Mouse (Mus musculus) forebrain, embryonic 11.5 days (tissue): ENCODE data around the gene Ptprn2. TPM values are rescaled to one million over a fixed set of nuclear protein-coding genes. Genes with fewer than 3 reads are reported as not detected.
A peak's percentile ranks its signal among the peaks of the same experiment; 100 is the strongest.

Experiments
- ATAC-seq: fragments of 200-750 bp; cut with Nextera tagmentation; replicated peaks from 2 replicates; pipeline ENCODE4 v1.8.0; 2017; ENCODE audit warnings: moderate TSS enrichment; ENCODE audit not compliant: low FRiP score
- DNase-seq: peaks from one replicate; pipeline ENCODE4 v3.0.0-alpha.2; 2017; ENCODE audit warnings: low spot score
- H3K27ac ChIP-seq: fragments of 300-500 bp; sonication (generic); 2 replicates; pipeline ENCODE4 v1.5.1; 2014; ENCODE audit warnings: low read depth, low read length
- H3K27me3 ChIP-seq: fragments of 300-500 bp; sonication (generic); 2 replicates; pipeline ENCODE4 v1.6.1; 2014; ENCODE audit warnings: mild to moderate bottlenecking, low read length, mixed read lengths; ENCODE audit not compliant: control insufficient read depth, insufficient read depth
- H3K36me3 ChIP-seq: fragments of 300-500 bp; sonication (generic); 2 replicates; pipeline ENCODE4 v1.6.1; 2014; ENCODE audit warnings: mild to moderate bottlenecking, low read length, moderate library complexity, mixed read lengths; ENCODE audit not compliant: control insufficient read depth, insufficient read depth
- H3K4me1 ChIP-seq: fragments of 300-500 bp; sonication (generic); replicated peaks from 2 replicates; pipeline ENCODE4 v1.6.1; 2014; ENCODE audit warnings: low read length, mixed read lengths; ENCODE audit not compliant: control insufficient read depth, insufficient read depth
- H3K4me2 ChIP-seq: fragments of 300-500 bp; sonication (generic); 2 replicates; pipeline ENCODE4 v1.6.1; 2014; ENCODE audit warnings: low read depth, mild to moderate bottlenecking, low read length, moderate library complexity, mixed read lengths; ENCODE audit not compliant: severe bottlenecking
- H3K4me3 ChIP-seq: fragments of 300-500 bp; sonication (generic); 2 replicates; pipeline ENCODE4 v1.5.1; 2014; ENCODE audit warnings: low read depth, low read length
- H3K9ac ChIP-seq: fragments of 300-500 bp; sonication (generic); 2 replicates; pipeline ENCODE4 v1.6.1; 2014; ENCODE audit warnings: low read length
- H3K9me3 ChIP-seq: fragments of 300-500 bp; sonication (generic); 2 replicates; pipeline ENCODE4 v1.6.1; 2016; ENCODE audit warnings: low read length, mixed read lengths; ENCODE audit not compliant: control insufficient read depth
- WGBS: fragments of 180-500 bp; shearing (Covaris S2); extraction: QIAGEN DNeasy Blood & Tissue Kit; methylation state at CpG from one replicate; pipeline ENCODE4 v1.1.7; 2014; 5-methylcytosine and 5-hydroxymethylcytosine counted together
- polyA plus RNA-seq: library from polyadenylated mRNA; unstranded; fragments of >200 nt; fragmentation: Nextera tagmentation; extraction: Ambion mirVana; gene quantifications from 2 replicates; pipeline ENCODE4 v1.2.1, GENCODE M21; 2014

Gene Ptprn2
- polyA plus RNA-seq, 1 experiment from 2014 or later = 6.8 TPM

DNA sequence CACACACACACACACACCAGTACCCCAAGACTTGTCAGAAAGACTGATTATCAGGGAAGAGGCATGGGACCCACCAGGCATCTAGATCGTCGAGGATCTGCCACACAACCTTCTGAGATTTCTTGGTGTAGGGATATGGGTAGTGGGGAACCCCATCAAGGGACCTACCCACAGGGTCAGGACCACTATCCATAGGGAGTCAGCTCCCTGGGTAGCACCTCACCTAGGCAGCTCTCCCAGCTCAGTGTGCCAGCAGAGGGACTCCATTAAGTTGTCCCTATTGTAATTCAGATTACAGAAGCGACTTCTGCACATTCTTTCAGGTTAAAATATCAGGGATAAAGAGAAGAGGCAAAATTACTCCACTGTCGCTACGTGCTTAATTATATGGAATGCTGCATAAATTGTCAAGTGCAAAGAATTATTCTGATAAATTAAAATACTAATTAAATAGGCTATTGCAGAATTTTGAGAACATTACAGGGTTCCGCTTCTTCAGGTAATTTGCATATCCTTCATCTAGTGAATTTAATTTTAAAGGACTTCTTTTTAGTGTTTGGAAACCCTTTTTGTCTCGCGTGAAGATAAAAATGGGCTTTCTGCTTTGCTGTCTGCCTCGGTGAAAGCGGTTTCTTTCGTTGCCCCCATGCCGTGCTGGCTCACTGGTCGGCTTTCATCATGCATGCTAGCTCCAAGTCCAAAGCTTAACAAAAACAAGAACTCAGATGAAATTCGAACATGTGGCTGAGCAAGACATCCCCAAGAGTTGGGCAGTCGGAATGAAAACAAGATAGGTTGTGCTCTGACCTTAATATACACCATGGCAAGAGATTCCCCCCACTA lies 531.5 kb downstream of the Ptprn2 start:
- Histone ChIP-seq H3K9ac (no peak overlapping the region), H3K4me3 (no peak overlapping the region), H3K27me3 (no peaks in the 10 kb centered on the region), H3K4me1 (peaks cover 2% of the 10 kb centered on the region; the same call in 1 of the 2 replicates), H3K9me3 (no peaks in the 10 kb centered on the region), H3K27ac (no peak overlapping the region), H3K4me2 (no peak overlapping the region), H3K36me3 (no peaks in the 10 kb centered on the region)
- peak; percentile 18; the same call in 1 of the 2 replicates for ATAC-seq
- DNase-seq = no peak
- WGBS = 59% methylated on average over 15 of the region's 15 CpGs

DNA sequence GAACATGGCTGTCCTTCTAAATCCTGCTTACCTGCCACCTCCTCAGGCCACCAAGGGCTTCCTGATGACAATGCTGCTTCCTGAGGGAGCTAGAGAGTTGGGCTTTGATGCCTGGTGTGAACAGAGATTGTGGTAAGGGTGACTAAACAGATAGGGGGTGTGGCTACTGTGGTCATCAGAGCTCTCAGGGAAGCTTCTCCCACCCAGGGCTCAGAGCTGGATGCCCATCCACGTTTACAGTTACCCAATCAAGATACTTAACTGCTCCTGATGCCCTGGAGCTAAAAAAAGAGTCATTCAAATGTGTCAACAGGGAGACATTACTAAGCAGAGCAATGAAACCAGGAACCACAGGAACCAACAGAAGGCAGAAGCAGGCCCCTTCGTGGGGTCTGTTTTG lies 532.4 kb downstream of the Ptprn2 start:
- no peak for DNase-seq

DNA sequence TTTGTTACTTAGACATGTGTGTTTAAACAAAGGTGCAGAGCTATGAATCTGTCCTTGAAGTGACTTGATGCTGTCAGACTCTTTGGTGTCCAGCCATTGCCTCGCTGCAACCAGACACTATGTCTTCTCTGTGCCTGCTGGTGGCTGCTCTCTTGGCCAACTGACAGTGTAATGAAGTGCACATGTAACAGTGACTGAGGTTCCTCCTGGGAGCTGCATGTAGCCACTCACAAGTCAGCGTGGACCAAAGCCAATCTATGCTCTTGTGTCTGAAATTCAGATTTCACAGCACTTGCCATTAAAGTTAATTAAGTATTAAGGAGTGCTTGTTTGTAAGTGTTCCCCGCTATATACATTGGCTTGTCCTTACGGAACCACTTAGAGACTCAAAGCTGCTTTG lies 537.7 kb downstream of the Ptprn2 start:
- H3K4me1 ChIP-seq = peaks cover 2% of the 10 kb centered on the region; the same call in 1 of the 2 replicates
- ATAC-seq (no peak), DNase-seq (no peak)
- no peak overlapping the region for H3K27ac ChIP-seq
- H3K9ac ChIP-seq = no peak overlapping the region
- no peaks in the 10 kb centered on the region for H3K36me3 ChIP-seq
- no peak overlapping the region for H3K4me2 ChIP-seq
- H3K27me3 ChIP-seq = no peaks in the 10 kb centered on the region
- H3K4me3 ChIP-seq = no peak overlapping the region
- H3K9me3 ChIP-seq = no peaks in the 10 kb centered on the region
- WGBS = 88% methylated on average over 4 of the region's 4 CpGs

More for the DNA sequence above, 532.4 kb downstream of the Ptprn2 start:
- Histone ChIP-seq H3K9ac (no peak overlapping the region), H3K27ac (no peak overlapping the region), H3K27me3 (no peaks in the 10 kb centered on the region), H3K4me3 (no peak overlapping the region), H3K9me3 (no peaks in the 10 kb centered on the region), H3K36me3 (no peaks in the 10 kb centered on the region), H3K4me1 (peaks cover 2% of the 10 kb centered on the region; the same call in 1 of the 2 replicates), H3K4me2 (no peak overlapping the region)
- no peak for ATAC-seq
- 18% methylated on average over 2 of the region's 2 CpGs for WGBS

DNA sequence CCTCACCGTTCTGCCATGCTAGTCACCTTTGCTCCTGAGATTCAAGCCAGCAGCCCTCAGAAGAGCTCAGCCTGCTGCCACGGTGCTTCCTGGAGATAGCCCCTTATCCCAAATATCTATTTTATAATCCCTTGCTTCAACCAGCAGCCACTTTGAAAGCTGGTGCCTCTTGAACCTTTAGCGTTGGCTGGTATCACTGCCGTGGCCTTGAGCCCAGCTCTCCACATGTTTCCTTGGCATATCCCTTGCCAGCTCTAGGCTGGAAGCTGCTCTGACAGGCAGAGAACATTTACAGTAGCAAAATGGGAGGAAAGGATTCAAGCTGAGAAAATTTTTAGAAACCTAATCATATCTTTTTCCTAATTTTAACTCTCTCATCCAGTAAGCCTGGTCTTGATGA lies 539.4 kb downstream of the Ptprn2 start:
- H3K27me3 ChIP-seq = no peaks in the 10 kb centered on the region
- H3K27ac ChIP-seq = no peak overlapping the region
- DNase-seq (no peak), ATAC-seq (no peak)
- H3K4me1 ChIP-seq = peaks cover 6% of the 10 kb centered on the region
- H3K9ac ChIP-seq = no peak overlapping the region
- WGBS = 90% methylated on average over 4 of the region's 4 CpGs
- no peak overlapping the region for H3K4me2 ChIP-seq
- H3K4me3 ChIP-seq = no peak overlapping the region
- no peaks in the 10 kb centered on the region for H3K9me3 ChIP-seq
- no peaks in the 10 kb centered on the region for H3K36me3 ChIP-seq

DNA sequence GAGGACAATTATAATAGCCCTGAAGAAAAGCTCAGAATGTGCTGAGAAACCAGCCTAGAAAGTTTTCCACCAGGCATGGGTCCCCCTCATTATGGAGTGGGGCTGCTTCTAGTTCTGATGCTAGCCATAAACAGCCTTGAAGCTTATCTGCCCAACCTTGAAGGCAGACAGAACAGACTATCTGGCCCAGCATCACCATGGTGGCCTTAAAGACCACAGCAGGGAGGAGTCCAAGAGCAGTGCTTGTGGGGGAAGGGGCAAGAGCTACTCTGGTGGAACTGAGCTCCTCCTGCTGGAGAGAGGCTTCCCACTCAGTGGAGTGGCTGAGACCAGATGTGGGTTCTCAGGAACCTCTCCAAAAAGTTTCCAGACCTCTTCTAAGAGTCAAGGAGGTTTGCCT lies 540.2 kb downstream of the Ptprn2 start:
- ATAC-seq = no peak
- H3K9me3 ChIP-seq = no peaks in the 10 kb centered on the region
- peaks cover 6% of the 10 kb centered on the region for H3K4me1 ChIP-seq
- no peak overlapping the region for H3K9ac ChIP-seq
- H3K4me3 ChIP-seq = no peak overlapping the region
- H3K4me2 ChIP-seq = no peak overlapping the region
- no peak for DNase-seq
- H3K27me3 ChIP-seq = no peaks in the 10 kb centered on the region
- H3K36me3 ChIP-seq = no peaks in the 10 kb centered on the region
- H3K27ac ChIP-seq = no peak overlapping the region

DNA sequence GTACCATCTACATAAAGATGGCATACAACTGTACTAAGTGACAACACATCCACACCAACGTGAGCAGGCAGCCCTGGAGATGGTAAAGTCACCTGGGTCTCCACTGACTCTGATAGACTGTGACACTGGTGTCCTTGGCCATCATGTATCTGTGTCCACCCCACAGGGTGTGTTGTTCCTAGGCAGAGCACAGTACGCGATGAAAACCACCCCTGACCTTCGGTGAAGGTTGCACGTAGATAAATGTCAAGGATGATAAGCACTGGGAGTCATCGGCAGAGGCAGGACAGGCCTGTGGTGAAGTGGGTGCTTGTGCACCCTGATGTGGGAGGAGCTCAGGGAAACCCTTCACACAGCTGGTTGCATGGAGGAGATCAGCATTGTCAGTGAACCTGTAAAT lies 541.8 kb downstream of the Ptprn2 start:
- H3K27ac ChIP-seq = no peak overlapping the region
- no peaks in the 10 kb centered on the region for H3K27me3 ChIP-seq
- 89% methylated on average over 6 of the region's 6 CpGs for WGBS
- H3K9me3 ChIP-seq = no peaks in the 10 kb centered on the region
- H3K4me2 ChIP-seq = no peak overlapping the region
- no peak overlapping the region for H3K9ac ChIP-seq
- H3K4me3 ChIP-seq = no peak overlapping the region
- ATAC-seq (no peak), DNase-seq (no peak)
- H3K36me3 ChIP-seq = no peaks in the 10 kb centered on the region
- peaks cover 6% of the 10 kb centered on the region for H3K4me1 ChIP-seq

DNA sequence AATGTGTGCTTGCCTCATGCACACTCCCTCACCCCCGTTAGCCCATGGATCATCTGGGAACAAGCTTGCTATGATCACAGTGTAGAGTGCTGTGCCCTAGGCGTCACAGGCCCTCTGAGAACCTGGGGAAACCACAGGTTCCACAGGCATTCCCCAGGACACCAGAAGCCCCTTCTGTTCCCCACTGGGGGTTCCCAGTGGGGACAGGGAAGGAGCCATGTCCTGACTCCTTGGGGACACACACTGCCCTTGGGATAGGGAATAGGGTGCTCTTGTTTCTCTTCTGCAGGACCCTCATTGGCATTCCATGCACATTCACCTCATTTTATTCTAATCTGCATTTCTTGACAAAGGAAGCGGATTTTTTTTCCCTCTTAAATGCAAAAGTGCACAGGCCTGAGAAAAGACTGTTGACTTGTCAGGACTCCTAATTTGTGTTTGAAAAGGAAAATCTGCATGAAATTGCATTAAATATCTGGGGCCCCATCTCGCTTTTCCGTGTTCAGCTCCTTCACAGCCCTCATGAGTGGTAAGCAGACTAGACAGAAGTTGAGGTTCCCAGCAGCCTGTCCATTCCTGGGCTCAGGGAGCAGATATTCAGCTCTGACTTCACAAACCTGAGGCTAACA lies 542.9 kb downstream of the Ptprn2 start:
- peaks cover 6% of the 10 kb centered on the region for H3K4me1 ChIP-seq
- no peaks in the 10 kb centered on the region for H3K9me3 ChIP-seq
- H3K9ac ChIP-seq = no peak overlapping the region; the same call in 1 of the 2 replicates
- H3K27me3 ChIP-seq = no peaks in the 10 kb centered on the region
- H3K36me3 ChIP-seq = no peaks in the 10 kb centered on the region
- no peak overlapping the region for H3K4me2 ChIP-seq
- WGBS = 47% methylated on average over 5 of the region's 5 CpGs
- H3K4me3 ChIP-seq = no peak overlapping the region
- peak overlapping the region; percentile 46 for H3K27ac ChIP-seq
- DNase-seq (peak; percentile 53), ATAC-seq (peak; percentile 63)

DNA sequence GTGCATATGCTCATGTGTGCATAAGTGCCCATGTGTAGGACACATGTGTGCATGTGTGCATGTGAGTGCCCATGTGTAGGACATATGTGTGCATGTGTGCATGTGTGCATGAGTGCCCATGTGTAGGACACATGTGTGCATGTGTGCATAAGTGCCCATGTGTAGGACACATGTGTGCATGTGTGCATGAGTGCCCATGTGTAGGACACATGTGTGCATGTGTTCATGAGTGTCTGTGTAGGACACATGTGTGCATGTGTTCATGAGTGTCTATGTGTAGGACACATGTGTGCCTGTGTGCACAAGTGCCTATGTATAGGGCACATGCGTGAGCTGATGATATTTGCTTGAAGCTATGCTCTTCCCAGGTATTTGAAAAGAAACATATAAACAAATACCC lies 547.7 kb downstream of the Ptprn2 start:
- DNase-seq (no peak), ATAC-seq (no peak)
- Histone ChIP-seq H3K4me2 (no peak overlapping the region), H3K27me3 (no peaks in the 10 kb centered on the region), H3K4me3 (no peak overlapping the region), H3K36me3 (no peaks in the 10 kb centered on the region), H3K4me1 (peaks cover 8% of the 10 kb centered on the region), H3K9ac (no peak overlapping the region), H3K27ac (no peak overlapping the region), H3K9me3 (no peaks in the 10 kb centered on the region)
- WGBS = 97% methylated on average over 1 of the region's 1 CpGs
